Mouse (Mus musculus) brain, adult 2 months (tissue): Measurements from ENCODE around the gene Dcun1d3.

ENCODE experiments used
- DNase-seq: peaks from one replicate; pipeline ENCODE4 v3.0.0; 2011; ENCODE audit warnings: low read depth, low spot score

Dcun1d3 gene

DNA sequence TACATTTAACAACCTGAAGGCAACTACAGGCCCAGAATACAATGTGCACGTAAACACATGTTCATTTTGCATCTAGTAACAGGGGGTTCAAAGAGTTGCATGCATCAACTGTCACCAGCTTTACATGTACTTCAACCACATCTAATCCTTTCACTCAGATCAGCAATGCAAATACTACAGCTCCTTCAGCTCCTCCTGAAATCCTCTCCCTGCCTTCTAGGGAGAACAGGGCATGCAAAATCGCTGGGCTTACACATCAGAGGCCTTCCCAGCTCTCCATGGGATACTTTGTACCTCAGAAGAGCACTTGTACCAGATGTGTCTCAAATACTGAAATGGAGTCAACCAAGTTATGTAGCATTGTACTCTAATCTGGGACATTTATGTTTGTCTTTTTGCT, 23.0 kb downstream of the Dcun1d3 start:
- no peak for DNase-seq

DNA sequence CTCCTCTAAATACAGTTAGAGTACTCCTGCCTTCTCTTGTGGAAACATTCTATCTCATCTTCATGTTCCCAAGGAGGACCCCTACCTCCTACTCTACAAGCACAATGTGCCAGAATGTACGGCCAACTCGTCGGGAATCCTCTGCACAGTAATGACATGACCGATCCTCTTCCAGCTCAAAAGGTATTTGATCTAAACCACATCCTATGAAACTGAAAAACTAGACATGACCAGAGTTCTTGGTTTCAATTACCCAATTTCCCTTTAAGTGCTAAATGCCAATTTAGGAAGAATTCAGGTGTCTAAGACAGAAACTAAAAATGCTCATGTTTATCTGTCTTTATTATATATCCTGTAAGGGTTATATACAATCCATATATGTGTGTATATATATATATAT, 23.9 kb downstream of the Dcun1d3 start:
- no peak for DNase-seq

DNA sequence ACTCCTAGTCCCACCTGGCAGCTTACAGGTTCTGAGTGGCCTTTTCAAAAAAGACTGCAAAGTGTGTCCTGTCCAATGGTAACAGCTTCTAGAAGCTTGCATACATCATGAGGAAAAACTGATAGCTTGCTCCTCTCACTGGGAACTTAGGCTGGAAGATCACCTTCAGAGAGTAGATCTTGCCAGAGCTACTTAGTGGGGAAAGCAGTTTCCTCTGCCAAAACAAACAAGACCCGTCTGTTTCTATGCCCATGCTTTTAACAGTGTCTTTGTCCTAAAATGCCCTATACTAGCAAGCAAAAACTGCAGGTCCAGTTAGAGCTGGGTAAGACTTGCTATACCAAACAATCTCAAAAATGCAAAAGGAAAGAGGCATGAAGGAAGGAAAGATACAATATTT, 30.0 kb downstream of the Dcun1d3 start:
- peak; percentile 6 for DNase-seq

DNA sequence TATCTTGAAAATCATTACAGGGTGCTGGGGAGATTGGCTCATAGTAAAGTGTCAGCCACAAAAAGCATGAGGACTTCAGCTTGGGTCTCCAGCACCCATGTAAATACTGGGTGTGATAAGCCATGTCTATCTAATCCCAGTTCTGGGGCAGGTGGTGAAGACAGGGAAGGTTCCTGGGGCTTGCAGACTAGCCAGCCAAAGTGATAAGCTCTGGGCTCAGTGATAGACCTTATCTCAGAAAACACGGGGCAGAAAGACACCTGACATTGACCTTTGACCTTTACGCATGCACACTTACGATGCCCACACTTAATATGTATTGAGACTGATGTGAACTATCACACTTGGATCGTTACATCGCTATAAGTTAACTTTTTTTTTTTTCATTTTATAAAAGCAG, 31.6 kb downstream of the Dcun1d3 start:
- no peak for DNase-seq

DNA sequence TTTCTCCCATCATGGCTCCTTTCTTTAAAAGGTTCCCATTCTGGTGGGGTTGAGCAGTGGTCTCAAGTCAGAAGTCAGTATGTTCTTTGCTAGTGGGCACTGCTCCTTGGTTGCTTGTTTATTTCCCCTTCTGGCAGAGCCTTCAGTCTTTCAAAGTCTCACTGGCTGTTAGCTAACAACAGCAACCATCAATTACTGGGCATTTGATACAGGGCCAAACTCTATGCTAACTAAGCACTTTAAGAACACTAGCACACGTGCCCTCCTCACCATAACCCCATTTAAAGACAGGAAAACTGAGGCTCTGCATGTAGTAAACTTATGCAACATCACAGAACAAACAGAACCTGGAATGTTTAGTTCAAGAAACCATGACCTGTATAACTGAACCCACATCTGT, 33.9 kb downstream of the Dcun1d3 start:
- no peak for DNase-seq

DNA sequence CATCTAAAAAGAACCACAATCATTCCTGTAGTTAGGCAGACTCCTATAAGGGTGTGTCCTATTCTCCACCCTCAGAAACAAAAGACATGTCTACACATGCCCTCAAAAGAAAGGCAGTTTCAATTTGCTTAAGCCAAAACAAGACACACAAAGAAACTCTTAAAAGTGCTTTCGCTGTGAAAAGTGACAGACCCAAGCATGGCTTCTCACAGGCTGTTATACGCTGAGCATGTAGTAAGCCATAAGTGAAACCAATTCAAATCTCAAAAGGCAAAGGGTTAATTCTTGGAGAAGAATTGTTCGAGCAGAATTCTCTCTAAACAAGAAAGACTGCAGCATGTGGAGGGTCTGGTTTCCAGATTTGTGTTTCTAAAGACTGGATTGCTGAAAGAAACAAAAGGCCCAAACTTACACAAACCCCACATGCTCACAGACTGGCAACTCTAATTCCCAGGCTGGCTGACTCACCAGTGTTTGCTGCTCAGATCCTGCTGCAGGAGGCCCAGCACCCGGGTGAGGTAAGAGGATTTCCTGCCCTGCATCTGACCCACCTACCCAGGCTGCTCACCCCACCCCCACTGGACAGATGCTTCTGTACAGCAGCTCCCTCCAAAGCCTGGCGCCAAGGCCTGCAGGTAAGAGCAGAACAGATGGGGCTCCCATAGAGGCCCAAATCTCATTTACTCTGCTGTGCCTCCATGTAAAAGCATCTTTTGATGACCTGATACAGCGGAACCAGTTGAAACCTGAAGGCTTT, 34.6 kb downstream of the Dcun1d3 start:
- peak; percentile 71 for DNase-seq

DNA sequence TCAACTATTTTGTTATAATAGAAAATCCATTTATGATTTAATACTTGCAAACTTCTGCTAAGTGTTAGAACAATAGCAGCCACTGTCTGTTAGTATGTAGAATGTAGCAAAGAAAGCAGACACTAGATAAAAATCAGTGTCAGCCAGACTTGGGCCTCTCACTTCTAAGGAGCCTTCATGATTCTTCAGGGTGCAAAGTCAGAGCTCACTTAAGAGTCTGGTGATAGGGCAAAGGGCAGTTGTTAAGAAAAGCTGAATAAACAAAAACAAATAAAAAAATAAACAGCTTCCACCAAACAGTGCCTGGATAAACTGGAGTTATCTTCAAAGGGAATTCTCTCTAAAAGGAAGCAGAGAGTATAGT, 35.1 kb downstream of the Dcun1d3 start:
- DNase-seq = no peak

DNA sequence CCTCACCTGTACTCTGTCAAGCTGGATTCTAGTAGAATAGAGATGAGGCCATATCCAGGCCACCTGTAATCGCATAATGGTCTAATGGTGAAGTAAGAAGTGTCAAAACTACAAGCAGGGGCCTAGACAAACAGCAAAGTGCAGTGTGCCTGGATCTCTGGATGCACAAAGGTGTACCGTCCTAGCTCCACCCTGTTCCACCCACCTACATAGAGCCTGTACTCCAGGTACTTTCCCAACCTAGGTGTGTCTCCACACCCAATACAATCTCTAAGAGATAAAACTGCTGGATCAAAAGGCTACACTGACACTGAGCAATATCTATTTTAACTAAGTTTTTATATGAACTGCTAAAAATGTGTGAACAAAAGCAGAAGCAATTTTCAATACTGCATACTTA, 35.5 kb downstream of the Dcun1d3 start:
- no peak for DNase-seq

DNA sequence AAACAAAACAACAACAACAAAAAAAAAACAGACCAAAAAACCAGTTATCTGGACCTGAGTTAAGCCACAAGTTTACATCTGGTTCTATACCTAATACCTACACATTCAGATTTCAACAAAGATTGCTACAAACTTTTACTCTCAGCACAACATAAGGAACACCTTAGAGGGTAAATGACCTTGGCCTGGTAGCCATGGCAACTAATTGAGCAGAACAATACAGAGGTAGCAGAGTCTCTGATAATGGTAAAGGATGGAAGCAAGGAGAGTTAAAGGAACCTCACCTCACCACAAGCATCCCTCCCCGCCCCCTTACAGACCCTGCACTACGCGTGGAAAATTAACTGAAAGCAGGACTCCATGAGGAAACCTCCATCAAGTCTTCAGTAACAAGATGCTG, 36.0 kb downstream of the Dcun1d3 start:
- DNase-seq = no peak

DNA sequence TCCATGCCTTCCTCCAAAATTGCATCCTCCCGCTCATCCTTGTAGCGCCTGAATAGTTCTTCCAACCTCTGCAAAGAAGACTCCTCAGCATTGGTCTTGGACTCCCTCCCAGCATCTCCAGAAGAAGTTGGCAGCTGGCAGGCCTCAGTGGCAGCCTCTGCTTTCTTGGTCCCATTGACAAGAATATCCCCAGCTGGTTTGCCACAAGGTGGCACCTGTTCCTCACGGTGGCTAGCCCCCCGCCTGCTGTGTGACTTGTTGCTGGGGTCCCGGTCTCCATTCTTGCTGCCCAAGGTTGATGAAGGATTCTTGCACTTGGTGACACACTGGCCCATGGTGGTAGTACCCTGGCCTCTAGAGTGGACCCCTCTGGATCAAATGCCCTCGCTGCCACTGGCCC, 36.6 kb downstream of the Dcun1d3 start:
- DNase-seq = peak; percentile 40

DNA sequence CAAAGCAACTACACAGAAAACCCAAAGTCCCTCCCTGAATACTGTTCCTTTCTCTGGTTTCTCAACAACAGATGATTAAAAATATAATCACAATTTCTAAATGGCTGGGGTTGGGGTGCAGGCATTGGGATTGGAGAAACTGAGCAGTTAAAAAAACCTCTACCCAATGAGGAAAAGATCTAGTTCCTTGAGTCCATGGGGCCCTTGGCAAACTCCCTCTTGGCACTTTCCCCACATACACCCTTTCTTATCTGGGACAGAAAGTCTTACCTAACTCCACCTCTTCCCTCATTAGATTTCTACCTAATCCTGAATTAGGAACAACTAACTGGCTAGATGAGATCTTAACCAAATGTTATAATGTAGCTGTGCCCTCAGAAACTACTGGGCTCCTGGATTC, 41.1 kb downstream of the Dcun1d3 start:
- no peak for DNase-seq

DNA sequence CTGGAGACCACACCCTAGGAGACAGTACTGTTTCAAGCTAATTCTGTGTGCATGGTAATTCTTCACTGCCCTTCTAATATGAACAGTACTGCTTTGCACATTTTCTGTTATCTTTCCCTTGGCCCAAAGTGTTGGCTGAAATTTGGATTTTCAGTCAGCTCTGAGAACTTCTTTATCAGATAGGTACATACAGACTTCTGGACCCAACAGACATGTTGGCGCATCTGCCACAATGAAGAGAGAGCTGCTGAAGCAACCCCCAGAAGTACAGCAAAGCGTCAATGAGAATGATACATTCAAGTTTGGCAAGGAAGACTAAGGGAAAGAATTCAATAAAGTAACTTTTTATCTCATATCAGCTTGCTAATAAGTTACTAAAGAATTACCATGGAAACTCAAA, 41.7 kb downstream of the Dcun1d3 start:
- no peak for DNase-seq

DNA sequence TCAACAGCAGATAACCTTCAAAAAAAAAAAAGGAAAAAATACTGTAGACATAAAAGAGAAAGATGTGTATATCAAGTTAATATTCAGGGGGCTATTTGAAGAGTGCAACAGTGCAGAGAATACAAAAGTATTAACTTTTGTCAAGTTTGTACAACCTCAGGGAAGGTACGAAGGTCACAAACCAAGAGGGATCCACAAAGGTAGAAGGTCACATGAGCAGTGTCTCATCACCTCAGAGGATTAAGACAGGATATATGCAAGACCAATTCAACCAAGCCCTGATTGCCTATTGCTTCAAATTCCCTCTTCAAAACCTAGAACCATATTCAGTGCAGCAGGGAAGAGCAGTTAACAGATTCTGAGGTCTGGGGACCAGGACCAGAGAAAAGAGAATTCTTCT, 42.9 kb downstream of the Dcun1d3 start:
- DNase-seq = no peak

DNA sequence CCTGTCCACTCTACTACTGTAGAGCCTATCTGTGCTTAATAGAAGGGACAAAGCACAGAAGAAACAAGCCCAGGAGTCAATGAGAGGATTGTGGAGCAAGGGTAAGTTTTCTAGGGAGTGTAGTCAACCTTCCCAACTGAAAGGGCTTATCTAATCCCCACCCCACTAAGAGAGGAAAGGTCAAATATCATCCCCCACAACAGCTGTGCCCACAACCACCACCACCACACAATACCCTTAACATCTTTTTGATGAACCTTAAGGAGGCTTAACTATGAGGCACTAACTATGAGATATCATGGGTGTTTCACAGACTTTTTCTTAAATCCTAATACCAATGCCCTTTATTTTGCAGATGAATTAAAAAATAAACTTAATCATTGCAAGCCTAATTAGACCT, 43.6 kb downstream of the Dcun1d3 start:
- no peak for DNase-seq

DNA sequence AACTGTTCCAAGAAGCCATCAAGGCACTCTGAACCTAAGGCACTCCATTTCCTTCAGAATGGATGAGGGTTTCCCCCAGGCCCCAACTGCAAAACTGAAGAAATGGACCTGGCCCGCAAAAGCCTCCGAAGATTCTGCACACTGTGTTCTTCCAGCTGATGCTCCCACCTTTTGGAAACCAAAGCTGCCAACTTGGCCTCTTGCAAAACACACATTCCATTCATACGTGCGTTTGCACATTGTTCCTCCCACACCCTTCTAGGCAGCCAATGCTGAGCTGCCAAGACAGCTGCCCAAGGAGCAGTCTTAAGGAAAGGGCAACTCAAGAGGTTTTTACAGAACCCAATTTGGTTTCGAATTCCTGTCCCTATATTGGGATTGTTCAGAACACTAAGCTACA, 45.4 kb downstream of the Dcun1d3 start:
- peak; percentile 40 for DNase-seq

DNA sequence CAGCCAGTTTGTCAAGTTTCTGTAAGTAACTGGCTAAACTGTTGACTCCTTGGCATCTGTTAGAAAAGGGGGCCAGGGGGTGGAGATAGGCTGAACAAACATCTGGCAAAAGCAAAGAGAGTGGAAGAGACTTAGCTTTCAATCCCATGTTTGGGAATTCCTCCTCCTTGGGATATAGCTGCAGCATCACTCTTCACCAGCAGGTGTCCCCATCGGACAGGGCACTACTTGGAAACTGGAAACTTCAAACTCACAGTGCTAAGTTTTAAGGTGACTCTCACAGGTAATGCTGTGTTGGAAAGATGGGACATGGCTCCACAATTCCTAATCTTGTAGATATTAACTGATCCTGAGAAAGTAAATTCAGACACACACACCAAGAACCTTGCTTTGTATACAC, 47.0 kb downstream of the Dcun1d3 start:
- peak; percentile 68 for DNase-seq

DNA sequence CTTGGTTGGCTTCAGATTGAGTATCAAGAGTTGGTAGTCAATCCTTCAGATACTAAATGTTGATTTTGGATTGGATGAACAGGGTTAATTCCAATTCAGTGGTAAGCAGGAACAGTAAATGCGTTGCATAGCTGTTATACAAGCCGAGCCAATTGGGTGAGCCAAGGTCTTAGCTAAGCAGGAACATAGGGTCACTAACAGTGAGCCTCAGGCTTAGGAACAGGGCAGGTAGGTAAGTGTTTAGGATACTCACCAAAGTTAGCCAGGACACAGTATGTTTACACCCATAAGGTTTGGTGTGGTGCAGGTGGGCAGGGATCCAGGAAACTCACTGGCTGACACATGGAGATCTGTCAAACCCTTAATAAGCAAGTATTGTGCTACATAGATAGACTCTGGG, 48.7 kb downstream of the Dcun1d3 start:
- no peak for DNase-seq

DNA sequence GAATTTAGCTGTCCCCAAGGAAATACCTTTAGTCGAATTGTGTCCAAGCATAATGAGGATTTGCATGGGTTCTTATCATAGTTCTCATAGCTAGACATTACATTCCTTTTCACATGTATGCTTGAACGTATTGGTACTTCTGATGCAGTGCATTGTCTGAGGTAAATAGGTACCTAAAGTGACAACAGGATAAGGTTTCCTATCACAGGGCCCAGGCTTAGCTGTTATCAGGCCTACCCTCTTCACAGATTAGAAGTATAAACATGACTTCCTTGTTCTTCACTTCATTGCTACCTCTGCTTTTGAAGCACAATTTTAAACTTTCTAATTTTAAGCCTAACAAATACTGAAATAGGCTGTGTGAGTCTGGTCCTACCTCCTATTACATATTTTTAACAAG, 50.6 kb downstream of the Dcun1d3 start:
- no peak for DNase-seq

DNA sequence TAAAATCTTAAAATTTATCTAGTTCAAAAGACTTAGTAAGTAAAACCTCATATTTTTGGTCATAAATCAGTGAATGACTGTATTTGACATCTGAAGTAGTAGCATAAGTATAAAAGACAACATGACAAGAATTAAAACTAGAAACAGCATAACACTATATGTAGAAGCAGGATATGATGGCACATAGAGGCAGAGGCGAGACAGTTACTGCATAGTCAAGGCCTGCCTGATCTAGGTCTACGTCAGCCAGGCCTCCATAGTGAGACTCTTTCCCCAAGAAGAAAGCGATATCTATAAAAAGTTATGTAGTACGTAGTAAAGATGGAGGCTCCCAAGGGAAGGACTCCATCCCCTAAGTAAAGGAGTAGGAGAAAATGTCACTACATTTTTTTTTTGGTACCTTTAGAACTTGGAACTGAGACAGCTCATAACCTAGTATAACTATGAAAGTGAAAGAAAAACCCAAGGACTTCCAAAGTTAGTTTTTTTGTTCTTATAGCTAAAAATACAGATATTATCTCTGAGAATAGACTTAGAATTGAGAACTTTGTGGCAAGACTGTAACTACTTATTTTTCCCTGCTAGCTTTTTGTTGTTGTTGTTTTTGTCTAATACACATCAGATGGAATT, 54.2 kb downstream of the Dcun1d3 start:
- DNase-seq = no peak

DNA sequence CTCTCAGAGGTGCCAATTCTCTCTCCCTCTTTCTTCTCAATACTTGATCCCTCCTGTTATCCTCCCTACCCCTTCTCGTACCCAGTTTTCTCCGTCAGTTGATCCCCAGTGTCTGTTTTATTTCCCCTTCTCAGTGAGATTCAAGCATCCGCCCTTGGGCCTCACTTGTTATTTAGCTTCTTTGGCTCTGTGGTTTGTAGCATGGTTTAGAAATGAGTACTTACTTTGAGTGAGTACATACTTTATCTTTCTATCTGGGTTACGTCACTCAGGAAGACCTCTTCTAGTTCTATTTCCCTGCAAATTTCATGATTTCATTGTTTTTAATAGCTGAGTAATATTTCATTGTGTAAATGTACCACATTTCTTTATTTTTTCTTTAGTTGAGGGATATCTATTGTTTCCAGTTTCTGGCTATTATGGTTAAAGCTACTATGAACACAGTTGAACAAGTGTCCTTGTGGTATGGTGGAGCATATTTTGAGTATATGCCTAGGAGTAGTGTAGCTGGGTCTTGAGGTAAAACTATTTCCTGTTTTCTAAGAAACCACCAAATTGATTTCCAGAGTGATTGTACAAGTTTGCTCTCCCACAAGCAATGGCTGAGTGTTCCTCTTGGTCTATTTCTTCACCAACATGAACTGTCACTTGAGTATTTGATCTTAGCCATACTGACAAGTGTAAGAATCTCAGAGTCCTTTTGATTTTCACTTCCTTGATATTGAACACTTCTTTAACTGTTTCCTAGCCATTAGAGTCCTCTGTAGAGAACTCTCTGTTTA, 59.9 kb downstream of the Dcun1d3 start:
- no peak for DNase-seq

DNA sequence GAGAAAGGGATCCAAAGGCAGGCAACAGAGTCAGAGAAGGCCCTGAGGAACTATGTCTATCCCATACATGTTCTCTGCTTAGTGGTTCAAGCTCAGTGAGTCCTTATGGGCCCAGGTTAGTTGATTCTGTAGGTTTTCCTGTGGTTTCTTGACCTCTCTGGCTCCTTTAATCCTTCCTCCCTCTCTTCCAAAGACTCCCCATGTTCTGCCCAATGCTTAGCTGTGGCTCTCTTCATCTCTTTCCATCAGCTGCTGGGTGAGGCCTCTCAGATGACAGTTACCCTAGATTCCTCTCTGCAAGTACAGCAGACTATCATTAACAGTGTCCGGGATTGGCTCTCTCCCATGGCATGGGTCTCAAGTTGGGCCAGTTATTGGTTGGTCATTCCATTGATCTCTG, 60.7 kb downstream of the Dcun1d3 start:
- no peak for DNase-seq

DNA sequence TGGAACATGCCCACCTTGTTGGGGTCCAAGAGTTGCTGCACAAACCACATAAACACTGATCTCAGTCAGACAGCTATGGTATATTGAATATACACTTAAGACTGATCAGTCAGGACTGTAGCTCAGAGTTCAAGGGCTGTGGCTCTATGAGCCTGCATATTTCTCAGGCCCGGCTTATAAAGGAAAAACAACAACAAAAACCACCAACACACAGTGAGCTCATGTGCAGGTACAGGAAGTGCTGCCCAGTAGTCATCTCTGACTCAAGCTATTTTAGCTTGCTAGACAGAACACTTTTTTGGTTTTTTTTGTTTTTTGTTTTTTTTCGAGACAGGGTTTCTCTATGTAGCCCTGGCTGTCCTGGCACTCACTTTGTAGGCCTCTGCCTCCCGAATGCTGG, 87.4 kb downstream of the Dcun1d3 start:
- no peak for DNase-seq

DNA sequence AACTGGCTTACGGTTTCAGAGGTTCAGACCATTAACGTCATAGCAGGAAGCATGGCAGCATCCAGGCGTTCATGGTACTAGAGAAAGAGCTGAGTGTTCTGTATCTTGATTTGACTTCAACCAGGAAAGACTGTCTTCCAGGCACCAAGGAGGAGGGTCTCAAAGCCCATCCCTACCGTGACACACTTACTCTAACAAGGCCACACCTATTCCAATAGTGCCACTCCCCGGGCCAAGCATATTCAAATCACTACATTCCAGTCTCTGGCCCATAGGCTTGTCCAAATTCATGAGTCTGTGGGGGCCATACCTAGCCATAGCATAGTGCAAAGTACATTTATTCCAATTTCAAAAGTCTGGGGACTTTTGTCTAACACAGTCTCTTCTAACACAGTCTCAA, 88.7 kb downstream of the Dcun1d3 start:
- DNase-seq = no peak
